Mouse (Mus musculus): ENCODE results near the gene Syf2. TPM values are rescaled to one million over a fixed set of nuclear protein-coding genes. Genes with fewer than 3 reads are reported as not detected.

Syf2 gene
- total and polyA plus RNA-seq, 2 experiments from 2014 or later = 45.3 to 69.4 TPM

DNA sequence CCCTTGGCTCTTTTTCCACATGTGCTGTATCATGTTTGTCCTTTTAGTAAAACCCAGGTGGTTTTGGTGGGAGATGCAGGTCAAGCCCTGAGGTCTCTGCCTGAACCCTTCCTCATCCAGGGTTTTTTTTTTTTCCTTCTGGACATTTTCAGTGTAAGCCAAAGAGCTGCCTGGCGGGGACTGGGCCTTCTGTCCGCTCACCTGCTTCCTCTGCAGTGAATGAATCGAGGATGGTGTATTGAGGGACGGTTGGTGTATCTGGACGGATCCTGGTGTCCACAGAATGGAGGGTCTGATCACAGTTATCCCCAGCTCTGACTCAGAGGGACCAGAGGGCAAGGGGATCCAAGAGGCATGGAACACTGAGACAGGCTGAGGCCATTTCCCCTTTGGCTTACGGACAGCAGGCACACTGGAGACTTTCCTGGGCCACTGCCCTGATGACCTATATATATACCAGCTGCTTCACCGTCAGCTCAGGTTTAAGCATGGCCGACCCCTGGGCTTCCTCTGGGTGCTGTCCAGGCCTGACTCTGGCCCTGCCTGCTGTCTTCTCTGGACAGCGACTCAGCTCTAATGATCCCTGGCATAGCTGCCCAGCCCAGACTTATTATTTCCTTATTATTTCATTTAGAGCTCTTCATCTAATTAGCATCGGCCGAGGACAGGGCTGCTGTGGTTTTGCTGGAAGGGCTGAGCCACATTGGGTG lies 55.1 kb downstream of the Syf2 start:
- Histone ChIP-seq H3K4me1 (ENCODE audit: insufficient read depth, low read length) (no peaks in the 10 kb centered on the region), H3K9me3 (ENCODE audit: low read length) (no peaks in the 10 kb centered on the region), H3K36me3 (ENCODE audit: insufficient read depth, low read length) (no peaks in the 10 kb centered on the region), H3K27me3 (ENCODE audit: insufficient read depth, low read length) (no peaks in the 10 kb centered on the region), H3K4me3 (ENCODE audit: low read depth, low read length) (no peak overlapping the region), H3K4me2 (ENCODE audit: low read depth, low read length, poor library complexity, severe bottlenecking) (no peak overlapping the region), H3K9ac (replicated peaks; ENCODE audit: low read length, poor library complexity, severe bottlenecking) (no peak overlapping the region), H3K27ac (ENCODE audit: low read depth, low read length) (no peak overlapping the region)
- ATAC-seq (ENCODE audit: low FRiP score) (no peak), DNase-seq (ENCODE audit: low spot score) (peak; percentile 11)
- WGBS = 83% methylated on average over 11 of the region's 11 CpGs
- no peak for TF ChIP-seq CTCF (IDR thresholded peaks at IDR 0.05)

- H3K27ac ChIP-seq (ENCODE audit: low read depth, low read length) = no peak overlapping the region
- DNase-seq (ENCODE audit: low spot score) = no peak
- no peak for TF ChIP-seq CTCF (IDR thresholded peaks at IDR 0.05)
- H3K9me3 ChIP-seq (ENCODE audit: low read length) = no peaks in the 10 kb centered on the region
- no peak for ATAC-seq (ENCODE audit: low FRiP score)
- 71% methylated on average over 4 of the region's 4 CpGs for WGBS
- H3K9ac ChIP-seq (replicated peaks; ENCODE audit: low read length, poor library complexity, severe bottlenecking) = no peak overlapping the region
- no peaks in the 10 kb centered on the region for H3K27me3 ChIP-seq (ENCODE audit: insufficient read depth, low read length)
- no peaks in the 10 kb centered on the region for H3K36me3 ChIP-seq (ENCODE audit: insufficient read depth, low read length)
- no peak overlapping the region for H3K4me3 ChIP-seq (ENCODE audit: low read depth, low read length)
- no peaks in the 10 kb centered on the region for H3K4me1 ChIP-seq (ENCODE audit: insufficient read depth, low read length)
- H3K4me2 ChIP-seq (ENCODE audit: low read depth, low read length, poor library complexity, severe bottlenecking) = no peak overlapping the region
Measured at GRCm38 (mm10) chr4:134986336-134986635, 55.6 kb downstream of the Syf2 start.

DNA sequence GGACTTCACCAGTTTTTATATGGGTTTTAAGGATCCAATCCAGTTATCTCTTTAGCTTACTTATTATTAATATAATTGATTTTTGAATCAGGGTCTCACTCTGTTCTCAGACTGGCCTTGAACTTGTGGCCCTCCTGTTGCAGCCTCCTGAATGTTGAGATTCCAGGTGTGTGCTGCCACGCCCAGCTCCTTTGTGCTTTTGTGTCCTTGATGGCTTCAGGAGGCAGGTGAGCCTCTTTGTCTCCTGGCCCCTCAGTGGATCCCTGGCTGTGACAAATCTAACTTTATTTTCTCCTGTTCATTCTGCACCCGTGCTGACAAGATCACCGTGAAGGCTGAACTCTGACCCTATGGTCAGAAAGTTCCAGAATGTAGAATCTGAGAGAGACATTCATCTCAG lies 56.3 kb downstream of the Syf2 start:
- Histone ChIP-seq H3K4me1 (ENCODE audit: insufficient read depth, low read length) (no peaks in the 10 kb centered on the region), H3K36me3 (ENCODE audit: insufficient read depth, low read length) (no peaks in the 10 kb centered on the region), H3K4me3 (ENCODE audit: low read depth, low read length) (no peak overlapping the region), H3K9ac (replicated peaks; ENCODE audit: low read length, poor library complexity, severe bottlenecking) (no peak overlapping the region), H3K4me2 (ENCODE audit: low read depth, low read length, poor library complexity, severe bottlenecking) (no peak overlapping the region), H3K9me3 (ENCODE audit: low read length) (no peaks in the 10 kb centered on the region), H3K27ac (ENCODE audit: low read depth, low read length) (no peak overlapping the region), H3K27me3 (ENCODE audit: insufficient read depth, low read length) (no peaks in the 10 kb centered on the region)
- WGBS = 82% methylated on average over 3 of the region's 3 CpGs
- no peak for TF ChIP-seq CTCF (IDR thresholded peaks at IDR 0.05)
- no peak for ATAC-seq (ENCODE audit: low FRiP score)
- no peak for DNase-seq (ENCODE audit: low spot score)

Other genes with a start within 250 kb of the Syf2 start
- gene Man1c1, start 226.6 kb upstream of the Syf2 start, total RNA-seq (2014; rRNA removed) = 17.1 and 28.7 TPM in 2 replicates
- 2.7 and 3.4 TPM in 2 replicates for gene Man1c1, start 226.6 kb upstream of the Syf2 start, polyA plus RNA-seq (2015; fragmentation: Nextera tagmentation; extraction: Ambion mirVana)
- 1.9 and 3.1 TPM in 2 replicates for gene Ldlrap1, start 162.9 kb upstream of the Syf2 start, total RNA-seq (2014; rRNA removed)
- 1.9 and 2.5 TPM in 2 replicates for gene Ldlrap1, start 162.9 kb upstream of the Syf2 start, polyA plus RNA-seq (2015; fragmentation: Nextera tagmentation; extraction: Ambion mirVana)
- 62.8 and 82.4 TPM in 2 replicates for gene Maco1, start 77.6 kb upstream of the Syf2 start, total RNA-seq (2014; rRNA removed)
- 69.1 and 79.1 TPM in 2 replicates for gene Maco1, start 77.6 kb upstream of the Syf2 start, polyA plus RNA-seq (2015; fragmentation: Nextera tagmentation; extraction: Ambion mirVana)
- 1.4 and 1.5 TPM in 2 replicates for gene Rhd, start 66.4 kb upstream of the Syf2 start, total RNA-seq (2014; rRNA removed)
- 0.98 and 1.5 TPM in 2 replicates for gene Rhd, start 66.4 kb upstream of the Syf2 start, polyA plus RNA-seq (2015; fragmentation: Nextera tagmentation; extraction: Ambion mirVana)
- 165 and 206 TPM in 2 replicates for gene Tmem50a, start 15.9 kb upstream of the Syf2 start, total RNA-seq (2014; rRNA removed)
- gene Tmem50a, start 15.9 kb upstream of the Syf2 start, polyA plus RNA-seq (2015; fragmentation: Nextera tagmentation; extraction: Ambion mirVana) = 251 and 262 TPM in 2 replicates
- gene Rsrp1, start 7.3 kb upstream of the Syf2 start, total RNA-seq (2014; rRNA removed) = 109 and 115 TPM in 2 replicates
- gene Rsrp1, start 7.3 kb upstream of the Syf2 start, polyA plus RNA-seq (2015; fragmentation: Nextera tagmentation; extraction: Ambion mirVana) = 319 and 323 TPM in 2 replicates
- gene Runx3, start 189.8 kb downstream of the Syf2 start, total RNA-seq (2014; rRNA removed) = not detected in 2 replicates
- not detected in 2 replicates for gene Runx3, start 189.8 kb downstream of the Syf2 start, polyA plus RNA-seq (2015; fragmentation: Nextera tagmentation; extraction: Ambion mirVana)

All from midbrain, postnatal 0 days (tissue).